Mouse (Mus musculus) forelimb bud, embryonic 11.5 days (tissue): ENCODE measurements around the gene Arap1.

ENCODE experiments used
- DNase-seq: peaks from one replicate; pipeline ENCODE4 v3.0.0-alpha.2; 2012; ENCODE audit warnings: low read depth, low spot score

Gene Arap1

DNA sequence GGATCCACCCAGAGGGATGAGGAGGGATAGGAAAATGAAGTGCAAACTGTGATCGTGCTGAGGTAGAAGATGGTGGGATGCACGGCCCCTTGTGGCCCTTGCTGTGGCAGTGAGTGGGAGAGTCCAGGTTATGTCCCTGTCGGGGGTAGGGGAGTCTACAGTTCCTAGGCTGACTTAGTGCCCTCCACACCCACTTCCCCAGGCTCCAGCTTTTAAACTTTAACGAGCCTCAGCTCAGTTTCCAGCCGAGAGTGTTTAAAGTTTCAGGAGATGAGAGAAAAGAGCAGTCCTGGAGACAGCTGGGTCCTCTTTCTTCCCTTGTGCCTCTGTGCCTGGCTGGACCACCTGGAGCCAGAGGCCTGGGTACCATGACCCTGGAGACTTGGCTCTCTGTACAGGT lies 20.6 kb upstream of the Arap1 start:
- DNase-seq, result no peak

DNA sequence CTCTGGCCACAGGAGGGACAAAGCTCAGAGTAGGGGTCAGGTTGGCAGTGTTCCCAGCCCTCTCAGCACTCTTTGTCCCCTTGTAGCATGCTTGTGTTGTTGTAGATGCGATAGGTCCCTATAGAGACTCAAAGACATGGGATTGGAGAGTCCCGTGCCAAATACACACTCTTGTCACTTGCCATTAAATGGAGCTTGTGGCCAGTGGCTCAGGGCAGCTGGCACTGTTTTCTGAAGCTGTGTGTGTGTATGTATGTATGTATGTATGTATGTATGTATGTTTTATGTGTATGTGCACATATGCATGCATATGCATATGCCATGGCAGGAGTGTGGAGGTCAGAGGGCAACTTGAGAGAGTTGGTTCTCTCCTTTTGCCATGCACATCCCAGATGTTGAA lies 20.1 kb upstream of the Arap1 start:
- no peak for DNase-seq

DNA sequence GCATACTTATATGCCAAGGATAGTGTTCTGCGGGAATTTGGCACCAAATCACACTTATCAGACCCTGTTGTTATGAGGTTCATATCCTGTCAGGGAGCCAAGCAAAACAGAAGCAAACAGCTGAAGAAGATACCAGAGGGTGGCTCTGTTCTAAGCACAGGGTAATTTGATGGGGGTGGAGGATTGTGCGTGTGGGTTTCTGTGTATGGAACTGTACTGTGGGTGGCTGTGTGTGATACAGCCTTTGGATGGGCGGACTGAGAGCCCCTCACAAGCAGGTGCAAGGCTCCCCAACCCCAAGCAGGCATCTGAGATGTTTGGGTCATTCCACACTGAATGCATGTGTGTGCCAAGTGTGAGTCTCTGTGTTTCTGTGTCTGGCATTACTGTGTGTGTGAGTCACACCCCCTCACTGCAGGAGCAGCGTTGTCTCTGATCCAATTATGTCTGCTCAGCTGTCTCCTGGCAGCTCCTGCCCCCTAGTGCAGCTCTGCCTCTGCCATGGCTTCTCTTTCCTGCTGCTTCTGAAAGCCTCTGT lies 19.2 kb upstream of the Arap1 start:
- no peak for DNase-seq

GRCm38 (mm10) chr7:101329606-101330005 lies 18.3 kb upstream of the Arap1 start:
- DNase-seq, result no peak

- DNase-seq, result no peak
Measured at GRCm38 (mm10) chr7:101330074-101330840, 17.6 kb upstream of the Arap1 start.

GRCm38 (mm10) chr7:101330841-101331173 lies 17.1 kb upstream of the Arap1 start:
- no peak for DNase-seq

DNA sequence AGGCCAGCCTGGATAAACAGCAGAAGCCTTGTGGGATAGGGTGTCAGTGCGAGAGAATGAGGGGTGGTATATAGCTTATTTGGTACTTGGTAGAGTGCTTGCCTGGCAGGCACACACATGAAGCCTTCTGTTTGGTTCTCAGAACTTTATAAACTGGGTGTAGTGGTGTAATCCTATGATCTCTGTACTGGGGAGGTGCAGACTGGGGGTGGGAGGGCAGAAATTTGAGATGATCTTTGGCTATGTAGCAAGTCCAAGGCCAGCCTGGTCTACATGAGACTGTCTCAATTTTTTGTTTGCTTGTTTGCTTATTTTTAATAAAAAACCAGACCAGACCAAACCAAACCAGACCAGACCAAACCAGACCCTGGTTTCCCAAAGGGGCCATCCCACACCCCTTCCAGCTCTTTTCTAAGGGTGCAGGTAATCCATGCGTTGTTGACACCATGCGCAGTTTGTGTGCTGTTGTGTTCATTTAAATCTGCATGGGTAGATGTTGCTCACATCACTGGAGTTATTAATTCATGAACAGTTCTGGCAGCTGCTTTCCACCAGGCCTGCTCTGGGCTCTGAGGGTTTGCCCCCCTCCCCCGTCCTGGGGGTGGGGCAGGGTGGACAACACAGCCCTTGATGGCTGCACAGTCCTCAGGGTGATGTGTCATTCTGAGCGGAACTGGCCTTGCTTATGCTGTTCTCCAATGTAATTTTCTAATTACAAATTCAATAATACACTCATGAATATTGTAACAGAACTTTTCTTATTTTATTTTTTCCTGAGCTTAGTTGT lies 15.6 kb upstream of the Arap1 start:
- no peak for DNase-seq

GRCm38 (mm10) chr7:101335228-101335627 lies 12.6 kb upstream of the Arap1 start:
- no peak for DNase-seq

DNA sequence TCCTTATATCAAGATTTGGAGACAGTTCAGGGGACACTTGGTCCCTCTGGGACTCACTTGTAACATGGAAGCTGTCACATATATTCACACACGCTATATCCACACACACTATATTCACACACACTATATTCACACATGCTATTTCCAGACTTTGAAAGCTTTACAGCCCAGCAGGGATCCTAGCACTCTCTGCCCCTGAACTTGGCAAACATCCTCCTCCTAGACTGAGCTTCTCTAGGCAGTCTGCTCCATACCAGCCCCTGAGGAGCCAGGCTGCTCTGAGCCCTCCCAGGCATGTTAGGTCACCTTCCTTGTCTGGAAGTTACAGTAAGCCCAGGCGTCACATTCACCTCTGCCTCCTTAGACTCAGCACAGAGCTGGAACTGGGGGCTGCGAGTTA lies 11.2 kb upstream of the Arap1 start:
- no peak for DNase-seq

DNA sequence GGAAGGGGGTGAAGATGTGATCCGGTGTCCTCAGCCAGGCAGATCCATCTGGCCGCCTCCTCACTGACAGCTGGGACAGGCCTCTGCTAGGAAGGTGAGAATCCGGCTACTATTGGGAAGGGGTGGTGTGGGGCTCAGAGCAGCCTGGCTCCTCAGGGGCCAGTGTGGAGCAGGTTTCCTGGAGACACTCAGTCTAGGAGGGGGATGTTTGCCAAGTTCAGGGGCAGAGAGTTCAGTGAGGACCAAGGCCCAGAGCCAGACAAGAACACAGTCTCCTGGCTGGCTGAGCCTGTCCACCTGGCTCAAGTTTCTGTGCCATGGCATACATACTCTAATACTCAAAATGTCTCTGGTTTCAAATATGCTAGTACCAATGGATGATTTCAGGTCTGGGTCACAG lies 10.5 kb upstream of the Arap1 start:
- DNase-seq, result no peak

GRCm38 (mm10) chr7:101341405-101341804 lies 6.5 kb upstream of the Arap1 start:
- no peak for DNase-seq

- no peak for DNase-seq
Measured at GRCm38 (mm10) chr7:101343135-101343534, 4.7 kb upstream of the Arap1 start.

DNA sequence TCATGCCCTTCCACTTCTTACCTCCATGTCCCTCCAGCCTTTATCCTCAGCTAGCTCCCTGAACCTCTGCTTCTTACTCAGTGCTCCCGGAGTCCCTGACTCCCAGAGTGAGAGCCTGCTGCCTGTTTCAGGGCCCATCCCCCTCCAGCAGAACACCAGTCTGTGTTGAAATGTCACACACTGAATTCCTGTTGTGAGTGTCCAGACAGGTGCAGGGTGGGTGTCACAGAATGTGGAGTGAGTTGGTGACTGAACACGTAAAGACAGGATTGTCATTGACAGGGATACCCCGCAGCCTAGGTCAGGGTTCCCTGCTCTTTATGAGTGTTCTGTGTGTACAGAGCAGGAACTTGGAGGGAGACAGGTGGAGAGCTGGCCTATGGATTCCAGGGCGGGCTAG lies 3.0 kb upstream of the Arap1 start:
- no peak for DNase-seq

GRCm38 (mm10) chr7:101346991-101347390 lies 876 bp upstream of the Arap1 start:
- no peak for DNase-seq

DNA sequence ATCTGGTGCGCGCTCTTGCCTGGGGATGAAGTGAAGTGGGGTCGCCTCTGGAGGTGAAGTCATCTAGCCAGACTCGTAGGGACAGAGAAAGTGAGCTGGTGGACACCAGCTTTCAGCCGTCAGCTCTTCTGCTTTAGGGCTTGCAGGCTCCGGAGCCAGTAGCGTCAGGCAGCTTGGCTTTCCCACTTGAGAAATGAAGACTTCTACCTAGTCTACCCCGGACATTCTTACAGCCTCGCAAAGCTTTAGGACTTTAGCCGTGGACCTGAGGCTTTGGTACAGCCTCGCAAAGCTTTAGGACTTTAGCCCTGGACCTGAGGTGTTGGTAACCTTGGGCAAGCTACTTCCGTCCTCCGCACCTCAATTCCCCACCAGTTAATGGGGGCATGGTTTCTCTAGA lies 445 bp downstream of the Arap1 start:
- no peak for DNase-seq

DNA sequence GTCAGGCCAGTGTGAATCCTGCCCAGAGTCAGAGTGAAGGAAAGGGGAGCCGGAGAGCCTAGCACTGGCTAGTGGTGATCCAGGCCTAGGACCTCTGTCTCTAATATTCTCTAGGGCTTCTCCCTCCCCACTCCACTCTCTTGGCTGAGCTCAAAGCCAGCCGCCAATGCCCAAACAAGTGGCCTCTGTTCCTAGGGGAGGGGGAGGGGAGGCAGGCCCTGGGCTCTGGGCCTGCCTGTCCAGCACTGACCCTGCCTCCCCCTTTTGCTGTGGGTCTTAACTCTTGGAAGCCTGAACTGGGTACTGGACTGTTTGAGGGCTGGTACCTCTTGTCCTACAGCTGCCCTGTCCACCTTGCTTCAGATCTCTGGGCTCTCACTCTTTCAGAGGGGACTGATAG lies 2.0 kb downstream of the Arap1 start:
- DNase-seq, result peak; percentile 26

DNA sequence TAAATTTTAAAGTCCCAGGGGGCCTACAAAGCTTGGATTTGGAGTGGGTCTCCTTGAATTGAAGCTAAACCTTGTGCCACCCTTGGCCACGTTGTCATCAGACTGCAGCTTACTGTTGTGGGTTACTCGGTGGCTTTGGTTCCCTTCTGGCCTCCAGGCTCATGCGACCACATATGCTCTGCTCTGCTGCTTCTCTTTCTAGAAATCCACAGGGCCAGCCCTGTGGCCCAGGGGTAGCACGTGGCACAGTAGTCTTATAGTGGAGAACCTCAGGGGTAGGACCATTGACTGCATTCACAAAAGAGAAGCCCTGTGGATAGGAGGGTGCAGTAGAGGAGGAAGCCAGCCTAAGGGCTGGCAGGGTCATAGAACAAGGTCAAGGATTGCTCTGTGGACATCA lies 4.5 kb downstream of the Arap1 start:
- no peak for DNase-seq

- no peak for DNase-seq
Measured at GRCm38 (mm10) chr7:101354423-101354822, 6.6 kb downstream of the Arap1 start.

DNA sequence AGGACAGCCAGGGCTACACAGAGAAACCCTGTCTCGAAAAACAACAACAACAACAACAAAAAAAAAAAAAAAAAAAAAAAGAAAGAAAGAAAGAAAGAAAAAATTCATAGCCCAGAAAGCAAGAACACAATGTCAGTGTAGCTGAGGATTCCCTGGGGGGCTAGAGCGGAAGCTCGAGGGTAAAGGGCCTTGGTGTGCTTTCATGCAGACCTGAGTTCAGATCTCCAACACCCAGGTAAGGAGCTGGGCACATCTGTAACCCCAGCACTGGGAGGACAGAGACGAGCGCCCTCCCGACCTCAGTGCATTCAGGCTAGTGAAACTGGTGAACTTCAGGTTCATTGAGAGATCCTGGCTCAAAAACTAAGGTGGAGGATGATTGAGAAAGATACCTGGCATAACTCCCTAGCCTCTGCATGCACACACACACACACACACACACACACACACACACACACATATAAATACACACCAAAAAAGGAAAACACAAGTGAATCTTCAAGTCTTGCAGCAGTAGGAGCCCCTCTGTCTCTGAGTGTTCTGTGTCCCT lies 7.8 kb downstream of the Arap1 start:
- DNase-seq, result no peak

- no peak for DNase-seq
Measured at GRCm38 (mm10) chr7:101356868-101357267, 9.0 kb downstream of the Arap1 start.

DNA sequence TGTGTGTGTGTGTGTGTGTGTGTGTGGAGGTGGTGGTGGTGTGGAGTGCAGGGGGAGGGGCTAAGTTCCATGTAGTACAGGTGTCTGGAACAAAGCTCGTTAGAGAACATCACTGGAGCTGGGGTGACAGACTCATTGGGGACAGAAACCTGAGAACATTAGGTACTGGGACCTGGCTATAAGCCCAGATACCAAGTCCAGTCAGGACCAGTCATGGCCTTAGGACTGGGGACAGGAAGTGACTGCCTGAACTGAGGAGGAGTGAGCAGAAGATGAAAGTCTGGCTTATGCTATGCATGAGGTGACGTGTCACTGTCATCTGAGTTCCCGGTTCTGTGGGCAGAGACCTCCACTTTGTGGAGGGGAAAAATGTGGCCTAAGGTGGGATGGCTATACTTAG lies 12.5 kb downstream of the Arap1 start:
- no peak for DNase-seq

DNA sequence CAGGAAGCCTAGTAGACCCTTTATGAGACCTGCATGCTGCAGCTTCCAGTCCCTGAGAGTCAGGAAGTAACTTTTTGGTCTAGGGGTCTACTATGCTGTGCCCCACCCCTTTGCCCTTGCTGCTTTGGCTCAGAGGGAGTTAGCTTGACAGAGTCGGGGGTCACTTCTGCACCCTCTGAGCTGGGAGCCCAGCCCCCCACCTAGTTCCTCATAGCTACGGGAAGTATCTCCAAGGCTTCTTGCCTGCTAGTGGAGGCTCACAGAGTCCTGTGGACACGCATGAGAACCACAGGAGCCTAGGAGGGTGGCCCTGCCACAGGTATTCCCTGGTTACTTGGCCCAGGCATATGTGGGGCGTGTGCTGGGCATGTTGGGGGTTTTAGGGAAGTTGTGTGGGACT lies 13.2 kb downstream of the Arap1 start:
- no peak for DNase-seq

- no peak for DNase-seq
Measured at GRCm38 (mm10) chr7:101361767-101362166, 13.9 kb downstream of the Arap1 start.
